Mouse (Mus musculus) heart, postnatal 0 days (tissue): ENCODE measurements around the gene Stx19.

Source experiments
- CTCF ChIP-seq: IDR thresholded peaks from 2 replicates; pipeline ENCODE4 v1.5.1; 2016; ENCODE audit warnings: antibody characterized with exemption, control low read depth, low read depth
- EP300 ChIP-seq: IDR thresholded peaks from 2 replicates; pipeline ENCODE4 v1.6.1; 2016; ENCODE audit warnings: antibody characterized with exemption, low read depth

GRCm38 (mm10) chr16:62846498-62847312 lies 32.2 kb downstream of the Stx19 start, which contains the start of gene Arl13b:
- TF ChIP-seq EP300 (no peak), CTCF (no peak)
